Mouse (Mus musculus) thymus, adult 2 months (tissue): Measurements from ENCODE around the gene Ttbk2. TPM values are rescaled to one million over a fixed set of nuclear protein-coding genes. Genes with fewer than 3 reads are reported as not detected.

ENCODE experiments used
- DNase-seq: peaks from one replicate; pipeline ENCODE4 v3.0.0; 2021
- H3K27ac ChIP-seq: fragments of 200-500 bp; 2 replicates; pipeline ENCODE4 v1.5.1; 2012; ENCODE audit warnings: low read length, control low read depth; ENCODE audit not compliant: control insufficient read depth, insufficient read depth
- H3K27me3 ChIP-seq: fragments of 200-500 bp; 2 replicates; pipeline ENCODE4 v1.6.1; 2012; ENCODE audit warnings: mild to moderate bottlenecking, low read length, moderate library complexity, mixed read lengths; ENCODE audit not compliant: control insufficient read depth, insufficient read depth
- H3K36me3 ChIP-seq: fragments of 200-500 bp; 2 replicates; pipeline ENCODE4 v1.6.1; 2012; ENCODE audit warnings: mild to moderate bottlenecking, low read length, moderate library complexity; ENCODE audit not compliant: control insufficient read depth, insufficient read depth
- H3K4me1 ChIP-seq: fragments of 200-500 bp; replicated peaks from 2 replicates; pipeline ENCODE4 v1.6.1; 2012; ENCODE audit warnings: low read length; ENCODE audit not compliant: control insufficient read depth, insufficient read depth
- H3K4me3 ChIP-seq: fragments of 200-500 bp; 2 replicates; pipeline ENCODE4 v1.5.1; 2012; ENCODE audit warnings: mild to moderate bottlenecking, low read length, control low read depth, moderate library complexity; ENCODE audit not compliant: control insufficient read depth, insufficient read depth
- CTCF ChIP-seq: fragments of 200-500 bp; IDR thresholded peaks from 2 replicates; pipeline ENCODE4 v1.5.1; 2012; ENCODE audit warnings: mild to moderate bottlenecking, control low read depth, low read length, moderate library complexity, borderline replicate concordance; ENCODE audit not compliant: control insufficient read depth, poor library complexity, insufficient read depth; ENCODE audit errors: extremely low read depth
- POLR2A ChIP-seq: fragments of 200-500 bp; IDR thresholded peaks from 2 replicates; pipeline ENCODE4 v1.6.1; 2012; ENCODE audit warnings: mild to moderate bottlenecking, low read length, control low read depth, moderate library complexity; ENCODE audit not compliant: control insufficient read depth, poor library complexity, insufficient read depth; ENCODE audit errors: extremely low read depth
- WGBS: fragments of 180-500 bp; shearing (Covaris S2); methylation state at CpG from one replicate; pipeline ENCODE4 v1.1.7; 2018; 5-methylcytosine and 5-hydroxymethylcytosine counted together
- polyA plus RNA-seq: library from polyadenylated mRNA; depleted of rRNA; stranded (reverse); fragments of >200 nt; gene quantifications from 2 replicates; pipeline ENCODE4 v1.2.3, GENCODE M21; 2012

Gene Ttbk2
- polyA plus RNA-seq, 1 experiment, result 5.1 TPM

GRCm38 (mm10) chr2:120866561-120866960 is 16.2 kb upstream of the Ttbk2 start:
- Histone ChIP-seq H3K27me3 (no peaks in the 10 kb centered on the region), H3K4me3 (no peak overlapping the region), H3K36me3 (peaks cover 56% of the 10 kb centered on the region), H3K27ac (no peak overlapping the region), H3K4me1 (no peaks in the 10 kb centered on the region)
- TF ChIP-seq POLR2A, result no peak
- TF ChIP-seq CTCF, result no peak
- peak; percentile 52 for DNase-seq
- WGBS, result 13% methylated on average over 1 of the region's 1 CpGs

GRCm38 (mm10) chr2:120863389-120863788 is 13.0 kb upstream of the Ttbk2 start:
- no peak for TF ChIP-seq CTCF
- no peak for TF ChIP-seq POLR2A
- 94% methylated on average over 1 of the region's 1 CpGs for WGBS
- Histone ChIP-seq H3K36me3 (peaks cover 47% of the 10 kb centered on the region), H3K27me3 (no peaks in the 10 kb centered on the region), H3K4me3 (no peak overlapping the region), H3K27ac (no peak overlapping the region), H3K4me1 (no peaks in the 10 kb centered on the region)
- no peak for DNase-seq

- Histone ChIP-seq H3K27ac (no peak overlapping the region), H3K4me1 (no peaks in the 10 kb centered on the region), H3K36me3 (peaks cover 41% of the 10 kb centered on the region), H3K4me3 (no peak overlapping the region), H3K27me3 (no peaks in the 10 kb centered on the region)
- 89% methylated on average over 1 of the region's 1 CpGs for WGBS
- TF ChIP-seq POLR2A (no peak), CTCF (no peak)
- no peak for DNase-seq
Observed at GRCm38 (mm10) chr2:120860699-120861098, 10.3 kb upstream of the Ttbk2 start.

- H3K27me3 ChIP-seq, result no peaks in the 10 kb centered on the region
- no peak overlapping the region for H3K27ac ChIP-seq
- no peak overlapping the region for H3K4me3 ChIP-seq
- WGBS, result 98% methylated on average over 3 of the region's 3 CpGs
- DNase-seq, result no peak
- H3K4me1 ChIP-seq, result no peaks in the 10 kb centered on the region
- TF ChIP-seq CTCF (no peak), POLR2A (no peak)
- H3K36me3 ChIP-seq, result peaks cover 19% of the 10 kb centered on the region
Observed at GRCm38 (mm10) chr2:120858131-120858530, 7.7 kb upstream of the Ttbk2 start.

GRCm38 (mm10) chr2:120853151-120853550 is 2.7 kb upstream of the Ttbk2 start:
- peak; percentile 76 for DNase-seq

GRCm38 (mm10) chr2:120852626-120853025 is 2.2 kb upstream of the Ttbk2 start:
- no peaks in the 10 kb centered on the region for H3K36me3 ChIP-seq
- H3K4me1 ChIP-seq, result peaks cover 13% of the 10 kb centered on the region
- peak overlapping the region; percentile 88; the same call in 1 of the 2 replicates for H3K27ac ChIP-seq
- peak; percentile 47 for DNase-seq
- no peak overlapping the region for H3K4me3 ChIP-seq
- no peaks in the 10 kb centered on the region for H3K27me3 ChIP-seq
- TF ChIP-seq POLR2A, result no peak
- TF ChIP-seq CTCF, result no peak
- 15% methylated on average over 1 of the region's 1 CpGs for WGBS

More at GRCm38 (mm10) chr2:120853151-120853550, 2.7 kb upstream of the Ttbk2 start:
- peaks cover 13% of the 10 kb centered on the region for H3K4me1 ChIP-seq
- peak overlapping the region; percentile 88 for H3K27ac ChIP-seq
- WGBS, result 18% methylated on average over 3 of the region's 3 CpGs
- H3K27me3 ChIP-seq, result no peaks in the 10 kb centered on the region
- H3K36me3 ChIP-seq, result no peaks in the 10 kb centered on the region
- no peak overlapping the region for H3K4me3 ChIP-seq
- TF ChIP-seq CTCF (no peak), POLR2A (no peak)

GRCm38 (mm10) chr2:120849449-120850423 is 668 bp downstream of the Ttbk2 start, which contains the start of gene Cdan1:
Gene Cdan1, minus strand, starts transcription at chr2:120850128.
- 4% methylated on average over 65 of the region's 71 CpGs for WGBS
- no peak; the same call in 1 of the 2 replicates for TF ChIP-seq POLR2A
- TF ChIP-seq CTCF, result no peak
- Histone ChIP-seq H3K27me3 (no peaks in the 10 kb centered on the region), H3K4me1 (peaks cover 13% of the 10 kb centered on the region), H3K36me3 (no peaks in the 10 kb centered on the region), H3K27ac (no peak within 1 kb of the TSS), H3K4me3 (peak within 1 kb of the TSS; percentile 64)
- DNase-seq, result peak; percentile 60
